Mouse (Mus musculus): ENCODE results near the gene Cdh4. TPM values are rescaled to one million over a fixed set of nuclear protein-coding genes. Genes with fewer than 3 reads are reported as not detected.

The Cdh4 gene
- total and polyA plus RNA-seq, 3 experiments = 0.05 TPM; not detected in 2

DNA sequence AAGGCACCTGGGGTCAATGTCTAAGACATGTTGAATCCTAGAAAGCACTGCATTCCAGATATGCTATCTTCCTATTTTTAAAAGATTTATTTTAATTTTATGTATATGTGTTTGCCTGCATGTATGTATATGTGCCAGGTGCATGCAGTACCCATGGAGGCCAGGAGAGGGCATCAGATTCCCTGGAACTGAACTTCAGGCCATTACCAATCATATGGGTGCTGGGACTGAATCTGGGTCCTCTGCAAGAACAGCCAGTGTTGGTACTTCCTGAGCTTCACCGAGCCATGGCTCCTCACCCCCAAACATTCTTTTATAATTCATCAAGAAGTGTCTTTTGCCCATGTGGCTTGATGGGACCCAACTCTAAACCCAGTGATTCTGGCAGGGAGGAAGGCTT lies 6.8 kb downstream of the Cdh4 start:
- ATAC-seq (ENCODE audit: extremely low read depth, insufficient number of reproducible peaks, low FRiP score, poor library complexity, severe bottlenecking) = no peak
- DNase-seq (ENCODE audit: low spot score) = no peak
- no peak overlapping the region for H3K4me3 ChIP-seq (ENCODE audit: low read depth, low read length)

DNA sequence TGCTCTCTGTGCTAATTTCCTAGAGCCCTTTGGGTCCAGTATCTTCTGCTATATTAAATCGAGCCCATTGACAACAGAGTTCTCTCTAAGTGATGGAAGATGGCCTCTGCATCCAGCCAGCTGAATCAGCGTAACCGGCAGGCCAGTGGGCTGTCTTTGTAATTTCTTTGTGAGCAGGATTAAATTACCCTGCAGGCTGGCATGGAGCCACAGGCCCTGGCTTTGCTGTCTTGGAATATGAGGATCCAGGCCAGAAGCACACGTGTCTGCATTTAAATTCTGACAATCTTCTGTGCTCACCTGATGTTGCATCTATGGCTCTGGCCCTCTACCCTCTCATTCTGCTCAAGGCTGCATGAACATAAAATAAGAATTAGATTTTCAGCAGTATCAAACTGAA lies 17.0 kb downstream of the Cdh4 start:
- peaks cover 76% of the 10 kb centered on the region for H3K9me3 ChIP-seq (replicated peaks)
- no peaks in the 10 kb centered on the region for H3K36me3 ChIP-seq (replicated peaks)
- H3K4me1 ChIP-seq (ENCODE audit: insufficient read depth, low read depth, low read length) = no peaks in the 10 kb centered on the region
- TF ChIP-seq CTCF (IDR thresholded peaks at IDR 0.05; ENCODE audit: low read depth, low read length) (no peak), POLR2AphosphoS5 (IDR thresholded peaks at IDR 0.05; ENCODE audit: insufficient replicate concordance, low read depth, low read length) (no peak), TAL1 (conservative IDR thresholded peaks at IDR 0.05; ENCODE audit: low read depth, low read length) (no peak), GATA1 (IDR thresholded peaks at IDR 0.05; ENCODE audit: borderline replicate concordance, low read length) (no peak), GATA2 (IDR thresholded peaks at IDR 0.05; ENCODE audit: borderline replicate concordance, low read depth, low read length) (no peak)
- DNase-seq (ENCODE audit: low spot score) (no peak), ATAC-seq (ENCODE audit: extremely low read depth, insufficient number of reproducible peaks, low FRiP score, poor library complexity, severe bottlenecking) (no peak)
- no peaks in the 10 kb centered on the region for H3K27me3 ChIP-seq (ENCODE audit: insufficient read depth, low read length)
- no peak overlapping the region for H3K4me3 ChIP-seq (ENCODE audit: low read depth, low read length)

More for the DNA sequence above, 6.8 kb downstream of the Cdh4 start:
- Histone ChIP-seq H3K9me3 (replicated peaks) (peaks cover 83% of the 10 kb centered on the region), H3K27me3 (ENCODE audit: insufficient read depth, low read length) (no peaks in the 10 kb centered on the region), H3K4me1 (ENCODE audit: insufficient read depth, low read depth, low read length) (no peaks in the 10 kb centered on the region), H3K36me3 (replicated peaks) (no peaks in the 10 kb centered on the region)
- TF ChIP-seq CTCF (IDR thresholded peaks at IDR 0.05; ENCODE audit: low read depth, low read length) (no peak), TAL1 (conservative IDR thresholded peaks at IDR 0.05; ENCODE audit: low read depth, low read length) (no peak)

DNA sequence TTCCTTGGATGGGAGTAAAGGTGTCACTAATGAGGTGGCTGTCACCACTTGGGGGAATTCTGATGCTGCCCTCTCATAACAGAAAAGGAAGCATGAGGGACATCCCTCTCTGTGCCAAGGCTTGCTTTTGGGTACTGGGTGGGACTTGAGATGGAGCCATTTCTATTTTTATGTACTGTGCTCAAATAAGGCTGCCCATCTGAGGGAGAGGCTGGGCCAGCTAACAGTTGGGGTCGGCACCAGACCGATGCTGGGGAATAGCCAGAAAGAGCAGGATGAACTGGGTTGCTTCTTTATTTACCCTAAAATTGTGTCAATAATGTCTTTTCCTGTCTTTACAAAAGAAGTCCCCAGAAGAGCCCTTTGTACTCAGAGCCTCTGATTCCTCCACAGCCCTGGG lies 17.4 kb downstream of the Cdh4 start:
- no peak for DNase-seq (ENCODE audit: low spot score)
- ATAC-seq (ENCODE audit: extremely low read depth, insufficient number of reproducible peaks, low FRiP score, poor library complexity, severe bottlenecking) = no peak

DNA sequence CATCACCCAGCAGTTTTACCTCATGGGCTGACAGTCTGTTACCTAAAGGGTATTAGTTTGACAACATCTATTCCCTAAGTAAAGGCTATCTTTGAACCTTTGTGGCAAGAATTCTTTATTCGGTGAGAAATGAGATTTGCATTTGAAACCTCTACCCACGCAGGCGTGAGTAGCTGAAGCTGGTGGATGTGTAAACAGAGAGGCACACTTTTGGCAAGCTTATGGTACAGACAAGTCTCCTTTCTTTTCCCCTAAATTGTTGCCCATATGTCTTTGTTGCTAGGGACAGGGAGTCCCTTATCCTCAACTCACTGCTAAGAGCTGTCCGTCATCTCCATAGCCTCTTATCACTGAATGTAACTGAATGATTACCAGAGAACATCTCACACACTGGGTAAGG lies 21.3 kb downstream of the Cdh4 start:
- no peak for ATAC-seq (ENCODE audit: extremely low read depth, insufficient number of reproducible peaks, low FRiP score, poor library complexity, severe bottlenecking)
- no peak overlapping the region for H3K4me3 ChIP-seq (ENCODE audit: low read depth, low read length)
- peaks cover 91% of the 10 kb centered on the region for H3K9me3 ChIP-seq (replicated peaks)
- TF ChIP-seq GATA2 (IDR thresholded peaks at IDR 0.05; ENCODE audit: borderline replicate concordance, low read depth, low read length) (no peak), GATA1 (IDR thresholded peaks at IDR 0.05; ENCODE audit: borderline replicate concordance, low read length) (no peak), CTCF (IDR thresholded peaks at IDR 0.05; ENCODE audit: low read depth, low read length) (no peak), TAL1 (conservative IDR thresholded peaks at IDR 0.05; ENCODE audit: low read depth, low read length) (no peak), POLR2AphosphoS5 (IDR thresholded peaks at IDR 0.05; ENCODE audit: insufficient replicate concordance, low read depth, low read length) (no peak)
- no peaks in the 10 kb centered on the region for H3K4me1 ChIP-seq (ENCODE audit: insufficient read depth, low read depth, low read length)
- H3K36me3 ChIP-seq (replicated peaks) = no peaks in the 10 kb centered on the region
- DNase-seq (ENCODE audit: low spot score) = no peak
- H3K27me3 ChIP-seq (ENCODE audit: insufficient read depth, low read length) = no peaks in the 10 kb centered on the region

More for the DNA sequence above, 17.4 kb downstream of the Cdh4 start:
- no peak overlapping the region for H3K4me3 ChIP-seq (ENCODE audit: low read depth, low read length)
- no peaks in the 10 kb centered on the region for H3K4me1 ChIP-seq (ENCODE audit: insufficient read depth, low read depth, low read length)
- H3K9me3 ChIP-seq (replicated peaks) = peaks cover 76% of the 10 kb centered on the region
- no peaks in the 10 kb centered on the region for H3K27me3 ChIP-seq (ENCODE audit: insufficient read depth, low read length)
- TF ChIP-seq TAL1 (conservative IDR thresholded peaks at IDR 0.05; ENCODE audit: low read depth, low read length) (no peak), CTCF (IDR thresholded peaks at IDR 0.05; ENCODE audit: low read depth, low read length) (no peak), GATA2 (IDR thresholded peaks at IDR 0.05; ENCODE audit: borderline replicate concordance, low read depth, low read length) (no peak), POLR2AphosphoS5 (IDR thresholded peaks at IDR 0.05; ENCODE audit: insufficient replicate concordance, low read depth, low read length) (no peak)
- no peaks in the 10 kb centered on the region for H3K36me3 ChIP-seq (replicated peaks)

DNA sequence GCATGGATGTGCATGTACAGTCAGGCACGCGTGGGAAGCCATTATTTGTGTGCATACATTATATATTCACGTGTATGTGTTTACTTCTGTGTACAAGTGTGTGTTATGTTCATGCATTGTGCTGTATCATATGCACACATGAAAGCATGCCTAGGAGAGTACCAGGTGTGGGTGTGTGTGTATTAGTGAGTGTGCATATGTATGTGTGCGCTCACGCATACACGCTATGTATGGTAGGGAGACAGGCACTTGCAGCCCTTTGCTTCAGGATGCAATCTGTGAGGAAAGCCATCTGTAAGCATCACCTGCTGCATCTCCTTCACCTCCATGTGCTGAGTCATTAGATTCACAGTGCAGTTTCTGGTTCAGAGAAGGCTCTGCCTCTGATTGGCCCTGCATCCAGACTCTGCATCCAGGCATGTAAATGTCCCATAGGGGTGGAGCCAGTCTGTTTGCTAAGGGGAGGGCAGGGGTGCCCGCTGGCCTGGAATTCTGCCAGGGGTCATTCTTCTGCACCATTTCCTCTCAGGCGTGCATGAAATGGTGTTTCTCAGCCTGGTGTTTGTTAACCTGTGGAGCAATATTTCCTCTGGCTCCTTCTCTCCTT lies 25.7 kb downstream of the Cdh4 start:
- H3K9me3 ChIP-seq (replicated peaks) = peaks cover 90% of the 10 kb centered on the region
- ATAC-seq (ENCODE audit: extremely low read depth, insufficient number of reproducible peaks, low FRiP score, poor library complexity, severe bottlenecking) = no peak
- H3K4me1 ChIP-seq (ENCODE audit: insufficient read depth, low read depth, low read length) = no peaks in the 10 kb centered on the region
- TF ChIP-seq CTCF (IDR thresholded peaks at IDR 0.05; ENCODE audit: low read depth, low read length) (no peak), GATA1 (IDR thresholded peaks at IDR 0.05; ENCODE audit: borderline replicate concordance, low read length) (no peak), GATA2 (IDR thresholded peaks at IDR 0.05; ENCODE audit: borderline replicate concordance, low read depth, low read length) (no peak), POLR2AphosphoS5 (IDR thresholded peaks at IDR 0.05; ENCODE audit: insufficient replicate concordance, low read depth, low read length) (no peak), TAL1 (conservative IDR thresholded peaks at IDR 0.05; ENCODE audit: low read depth, low read length) (no peak)
- no peak overlapping the region for H3K4me3 ChIP-seq (ENCODE audit: low read depth, low read length)
- H3K27me3 ChIP-seq (ENCODE audit: insufficient read depth, low read length) = no peaks in the 10 kb centered on the region
- no peaks in the 10 kb centered on the region for H3K36me3 ChIP-seq (replicated peaks)
- no peak for DNase-seq (ENCODE audit: low spot score)

DNA sequence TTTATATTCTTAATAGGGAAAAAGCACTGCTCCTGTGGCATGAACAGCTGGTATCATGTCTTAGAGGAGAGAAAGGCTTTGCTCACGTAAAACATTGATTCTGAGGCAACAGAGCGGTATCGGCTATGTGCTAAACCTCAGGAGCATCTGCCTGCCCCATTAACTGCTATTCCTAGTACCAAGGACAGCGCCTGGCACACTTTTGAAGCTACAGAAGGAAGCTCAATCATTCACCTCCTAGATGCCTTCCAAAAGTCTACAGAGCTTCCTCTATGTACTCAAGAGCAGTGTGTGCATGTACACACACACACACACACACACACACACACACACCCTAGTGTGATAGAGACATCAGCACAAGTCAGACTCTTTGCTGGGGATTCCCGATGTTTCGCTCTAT lies 34.4 kb downstream of the Cdh4 start:
- Histone ChIP-seq H3K4me3 (ENCODE audit: low read depth, low read length) (no peak overlapping the region), H3K27me3 (ENCODE audit: insufficient read depth, low read length) (no peaks in the 10 kb centered on the region; the same call in 1 of the 2 replicates), H3K9me3 (replicated peaks) (peaks cover 79% of the 10 kb centered on the region), H3K36me3 (replicated peaks) (no peaks in the 10 kb centered on the region), H3K4me1 (ENCODE audit: insufficient read depth, low read depth, low read length) (no peaks in the 10 kb centered on the region)
- TF ChIP-seq TAL1 (conservative IDR thresholded peaks at IDR 0.05; ENCODE audit: low read depth, low read length) (no peak), POLR2AphosphoS5 (IDR thresholded peaks at IDR 0.05; ENCODE audit: insufficient replicate concordance, low read depth, low read length) (no peak), CTCF (IDR thresholded peaks at IDR 0.05; ENCODE audit: low read depth, low read length) (no peak), GATA1 (IDR thresholded peaks at IDR 0.05; ENCODE audit: borderline replicate concordance, low read length) (no peak), GATA2 (IDR thresholded peaks at IDR 0.05; ENCODE audit: borderline replicate concordance, low read depth, low read length) (no peak)
- ATAC-seq (ENCODE audit: extremely low read depth, insufficient number of reproducible peaks, low FRiP score, poor library complexity, severe bottlenecking) = no peak
- no peak for DNase-seq (ENCODE audit: low spot score)
